Mouse (Mus musculus) small intestine, adult 2 months (tissue): Measurements from ENCODE around the gene Yeats2.
A peak's percentile ranks its signal among the peaks of the same experiment; 100 is the strongest.

Experiments used
- CTCF ChIP-seq: fragments of 200-500 bp; IDR thresholded peaks from 2 replicates; pipeline ENCODE4 v1.5.1; 2012; ENCODE audit warnings: low read depth, mild to moderate bottlenecking, control low read depth, inconsistent platforms, low read length, moderate library complexity, mixed read lengths; ENCODE audit not compliant: insufficient replicate concordance, insufficient read length; ENCODE audit errors: extremely low read depth
- POLR2A ChIP-seq: fragments of 200-500 bp; IDR thresholded peaks from 2 replicates; pipeline ENCODE4 v1.6.1; 2012; ENCODE audit warnings: low read depth, mild to moderate bottlenecking, control low read depth, inconsistent platforms, low read length, moderate library complexity

DNA sequence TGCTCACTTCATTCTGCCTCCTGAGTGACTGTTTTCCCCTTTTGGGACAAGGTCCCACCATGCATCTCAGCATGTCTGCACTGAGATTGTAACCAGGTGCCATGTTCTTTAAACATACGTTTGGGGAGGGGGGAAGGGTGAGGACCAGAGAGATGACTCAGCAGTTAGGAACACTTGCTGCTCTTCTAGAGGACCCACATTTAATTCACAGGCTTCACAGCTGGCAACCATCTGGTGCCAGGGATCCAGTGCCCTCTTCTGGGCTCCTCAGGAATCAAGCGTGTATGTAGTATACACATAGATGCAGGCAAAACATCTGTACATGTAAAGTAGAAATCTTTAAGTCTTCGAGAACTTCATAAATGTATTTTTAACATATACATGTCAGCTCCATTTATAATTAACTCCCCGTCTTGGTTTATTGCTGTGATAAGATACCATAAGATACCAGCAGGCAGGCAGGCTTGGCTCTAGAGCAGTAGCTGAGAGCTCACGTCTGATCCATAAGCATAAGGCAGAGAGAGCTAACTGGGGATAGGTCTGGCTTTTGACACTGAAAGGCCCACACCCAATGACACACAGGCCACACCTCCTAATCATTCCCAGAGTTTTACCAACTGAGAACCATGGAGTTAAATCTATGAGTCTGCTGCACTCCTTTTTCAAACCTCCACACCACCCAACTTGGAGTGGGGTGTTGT is 58.8 kb downstream of the Yeats2 start:
- TF ChIP-seq CTCF (peak; percentile 18; the same call in 1 of the 2 replicates), POLR2A (no peak)
